Mouse (Mus musculus) heart, embryonic 14.5 days (tissue): ENCODE data around the gene 1700025G04Rik. TPM values are rescaled to one million over a fixed set of nuclear protein-coding genes. Genes with fewer than 3 reads are reported as not detected.

ENCODE experiments used
- ATAC-seq: fragments of 200-750 bp; cut with Nextera tagmentation; 2 replicates; pipeline ENCODE4 v1.8.0; 2017; ENCODE audit warnings: low read depth, moderate TSS enrichment; ENCODE audit not compliant: insufficient number of reproducible peaks, insufficient read depth, low FRiP score
- H3K27ac ChIP-seq, 2 experiments: fragments of 200-500 bp in 1 of 2; fragments of 300-500 bp in 1 of 2; sonication (generic) in 1 of 2; replicated peaks in 1 of 2; 2 replicates each; pipeline ENCODE4 v1.5.1; 2012 to 2014; ENCODE audit warnings: low read depth in 2 of 2, low read length in 2 of 2, control low read depth in 1 of 2, mild to moderate bottlenecking in 1 of 2, mixed read lengths in 1 of 2; ENCODE audit not compliant: control insufficient read depth in 1 of 2, insufficient read depth in 1 of 2
- H3K27me3 ChIP-seq: fragments of 300-500 bp; sonication (generic); 2 replicates; pipeline ENCODE4 v1.6.1; 2014; ENCODE audit warnings: mild to moderate bottlenecking, low read length, control low read depth; ENCODE audit not compliant: control insufficient read depth, insufficient read depth
- H3K36me3 ChIP-seq: fragments of 300-500 bp; sonication (generic); 2 replicates; pipeline ENCODE4 v1.6.1; 2014; ENCODE audit warnings: mild to moderate bottlenecking, control low read depth, low read length, mixed read lengths; ENCODE audit not compliant: control insufficient read depth, insufficient read depth
- H3K4me1 ChIP-seq, 2 experiments: fragments of 200-500 bp in 1 of 2; fragments of 300-500 bp in 1 of 2; sonication (generic) in 1 of 2; 2 replicates each; pipeline ENCODE4 v1.6.1; 2012 to 2014; ENCODE audit warnings: low read length in 2 of 2, control low read depth in 1 of 2, mixed read lengths in 1 of 2; ENCODE audit not compliant: control insufficient read depth in 2 of 2, insufficient read depth in 2 of 2
- H3K4me2 ChIP-seq: fragments of 300-500 bp; sonication (generic); 2 replicates; pipeline ENCODE4 v1.6.1; 2014; ENCODE audit warnings: mild to moderate bottlenecking, low read length
- H3K4me3 ChIP-seq, 2 experiments: fragments of 200-500 bp in 1 of 2; fragments of 300-500 bp in 1 of 2; sonication (generic) in 1 of 2; 2 replicates each; pipeline ENCODE4 v1.5.1; 2012 to 2014; ENCODE audit warnings: low read length in 2 of 2, mild to moderate bottlenecking in 2 of 2, control low read depth in 1 of 2, low read depth in 1 of 2, moderate library complexity in 1 of 2; ENCODE audit not compliant: control insufficient read depth in 1 of 2, insufficient read depth in 1 of 2
- H3K9ac ChIP-seq: fragments of 300-500 bp; sonication (generic); 2 replicates; pipeline ENCODE4 v1.6.1; 2014; ENCODE audit warnings: mild to moderate bottlenecking, low read length
- H3K9me3 ChIP-seq: fragments of 300-500 bp; sonication (generic); 2 replicates; pipeline ENCODE4 v1.6.1; 2016; ENCODE audit warnings: low read length, control low read depth; ENCODE audit not compliant: control insufficient read depth
- WGBS: fragments of 180-500 bp; shearing (Covaris S2); extraction: QIAGEN DNeasy Blood & Tissue Kit; methylation state at CpG from one replicate; pipeline ENCODE4 v1.1.7; 2014; 5-methylcytosine and 5-hydroxymethylcytosine counted together
- polyA plus RNA-seq: library from polyadenylated mRNA; unstranded; fragments of >200 nt; fragmentation: Nextera tagmentation; extraction: Ambion mirVana; gene quantifications from 2 replicates; pipeline ENCODE4 v1.2.1, GENCODE M21; 2014

The 1700025G04Rik gene
- polyA plus RNA-seq, 1 experiment from 2014 or later = 35.7 TPM

GRCm38 (mm10) chr1:151975418-151976379, 114.2 kb downstream of the 1700025G04Rik start:
- Histone ChIP-seq H3K27me3 (no peaks in the 10 kb centered on the region), H3K9me3 (no peaks in the 10 kb centered on the region), H3K27ac (no peak overlapping the region), H3K4me3 (no peak overlapping the region), H3K9ac (no peak overlapping the region), H3K4me2 (peak overlapping the region; percentile 24; the same call in 1 of the 2 replicates), H3K36me3 (peaks cover 4% of the 10 kb centered on the region; the same call in 1 of the 2 replicates), H3K4me1 (peaks cover 11 to 33% of the 10 kb centered on the region in 2 experiments)
- WGBS = 79% methylated on average over 17 of the region's 17 CpGs
- no peak for ATAC-seq

GRCm38 (mm10) chr1:151974887-151975286, 115.0 kb downstream of the 1700025G04Rik start:
- WGBS = 29% methylated on average over 8 of the region's 8 CpGs
- H3K27me3 ChIP-seq = no peaks in the 10 kb centered on the region
- no peaks in the 10 kb centered on the region for H3K9me3 ChIP-seq
- H3K4me1 ChIP-seq = peaks cover 8 to 25% of the 10 kb centered on the region in 2 experiments
- peak overlapping the region; percentile 24; the same call in 1 of the 2 replicates for H3K4me2 ChIP-seq
- no peak overlapping the region for H3K27ac ChIP-seq
- peaks cover 4% of the 10 kb centered on the region; the same call in 1 of the 2 replicates for H3K36me3 ChIP-seq
- H3K9ac ChIP-seq = no peak overlapping the region
- no peak overlapping the region for H3K4me3 ChIP-seq
- ATAC-seq = no peak

GRCm38 (mm10) chr1:151974424-151974823, 115.5 kb downstream of the 1700025G04Rik start:
- Histone ChIP-seq H3K4me2 (no peak overlapping the region), H3K27me3 (no peaks in the 10 kb centered on the region), H3K9ac (no peak overlapping the region), H3K27ac (no peak overlapping the region), H3K4me3 (no peak overlapping the region), H3K36me3 (peaks cover 4% of the 10 kb centered on the region; the same call in 1 of the 2 replicates), H3K9me3 (no peaks in the 10 kb centered on the region), H3K4me1 (peaks cover 8 to 23% of the 10 kb centered on the region in 2 experiments)
- no peak for ATAC-seq
- 93% methylated on average over 7 of the region's 7 CpGs for WGBS

GRCm38 (mm10) chr1:151973110-151973700, 116.7 kb downstream of the 1700025G04Rik start:
- no peak overlapping the region for H3K27ac ChIP-seq
- H3K9me3 ChIP-seq = no peaks in the 10 kb centered on the region
- 79% methylated on average over 5 of the region's 5 CpGs for WGBS
- H3K27me3 ChIP-seq = no peaks in the 10 kb centered on the region
- H3K9ac ChIP-seq = no peak overlapping the region
- H3K4me1 ChIP-seq = peaks cover 8 to 23% of the 10 kb centered on the region in 2 experiments
- no peak overlapping the region for H3K4me3 ChIP-seq
- no peak overlapping the region for H3K4me2 ChIP-seq
- H3K36me3 ChIP-seq = no peaks in the 10 kb centered on the region
- no peak for ATAC-seq

DNA sequence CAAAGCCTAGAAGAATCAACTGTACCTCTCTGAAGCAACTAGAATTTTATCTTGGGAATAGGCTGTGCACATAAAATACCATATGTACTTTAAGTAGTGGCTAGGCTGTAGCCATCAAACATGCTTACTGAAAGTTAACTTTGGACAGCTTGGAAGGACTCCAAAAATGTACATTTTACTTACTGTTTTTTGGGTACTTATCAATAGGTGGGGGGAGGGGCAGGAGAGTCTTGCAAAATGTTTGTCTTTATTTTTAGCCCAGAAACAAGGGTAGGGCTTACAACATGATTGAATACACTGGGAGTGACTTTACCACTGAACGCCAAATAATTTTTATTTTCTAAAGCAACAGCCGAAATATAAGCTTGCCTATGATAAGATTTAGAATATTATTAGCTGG, 118.3 kb downstream of the 1700025G04Rik start:
- H3K4me2 ChIP-seq = no peak overlapping the region
- no peaks in the 10 kb centered on the region for H3K36me3 ChIP-seq
- no peaks in the 10 kb centered on the region for H3K9me3 ChIP-seq
- no peak for ATAC-seq
- H3K4me1 ChIP-seq = peaks cover 8 to 23% of the 10 kb centered on the region in 2 experiments
- H3K27me3 ChIP-seq = no peaks in the 10 kb centered on the region
- no peak overlapping the region for H3K9ac ChIP-seq
- no peak overlapping the region for H3K27ac ChIP-seq
- H3K4me3 ChIP-seq = no peak overlapping the region
- WGBS = 69% methylated on average over 2 of the region's 2 CpGs

DNA sequence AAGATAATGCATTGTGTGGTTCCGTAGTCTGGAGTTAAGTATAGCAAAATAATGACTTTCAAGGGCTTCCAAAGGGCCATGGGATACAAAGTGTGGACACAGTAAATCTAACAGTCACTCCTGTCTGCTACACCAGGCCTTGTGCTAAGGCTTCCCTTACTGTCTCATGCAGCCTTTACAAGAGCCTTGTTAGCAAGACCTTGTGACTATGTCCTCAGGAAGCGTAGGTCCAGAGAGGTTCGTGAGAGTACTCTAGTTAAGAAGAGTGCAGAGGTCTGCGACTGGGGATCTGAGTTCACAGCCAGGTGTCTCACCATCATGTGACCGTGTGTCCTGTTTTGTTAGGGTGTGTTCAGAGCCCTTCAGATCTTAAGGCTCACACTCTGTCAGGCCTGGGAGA, 121.8 kb downstream of the 1700025G04Rik start:
- Histone ChIP-seq H3K27ac (no peak overlapping the region), H3K4me2 (no peak overlapping the region), H3K9me3 (no peaks in the 10 kb centered on the region), H3K9ac (no peak overlapping the region), H3K27me3 (no peaks in the 10 kb centered on the region), H3K4me1 (peaks cover 2 to 12% of the 10 kb centered on the region in 2 experiments; a peak in 3 of 4 replicates), H3K36me3 (no peaks in the 10 kb centered on the region), H3K4me3 (no peak overlapping the region)
- WGBS = 80% methylated on average over 5 of the region's 5 CpGs
- ATAC-seq = no peak

GRCm38 (mm10) chr1:151964811-151965210, 125.1 kb downstream of the 1700025G04Rik start:
- H3K9ac ChIP-seq = no peak overlapping the region
- no peak for ATAC-seq
- no peak overlapping the region for H3K4me3 ChIP-seq
- H3K27ac ChIP-seq = no peak overlapping the region
- H3K4me1 ChIP-seq = peaks cover 2 to 12% of the 10 kb centered on the region in 2 experiments
- no peak overlapping the region for H3K4me2 ChIP-seq
- 83% methylated on average over 2 of the region's 2 CpGs for WGBS
- no peaks in the 10 kb centered on the region for H3K36me3 ChIP-seq
- H3K9me3 ChIP-seq = peaks cover 7% of the 10 kb centered on the region; the same call in 1 of the 2 replicates
- no peaks in the 10 kb centered on the region for H3K27me3 ChIP-seq
